Mouse (Mus musculus) midbrain, postnatal 0 days (tissue): Measurements from ENCODE around the gene Gm4340. TPM values are rescaled to one million over a fixed set of nuclear protein-coding genes. Genes with fewer than 3 reads are reported as not detected.
"Not testable (repeated sequence)": the region's sequence is repeated elsewhere in the genome, so short reads cannot be mapped to it uniquely, and the experiment has no call there.

Experiments
- ATAC-seq: fragments of 200-750 bp; cut with Nextera tagmentation; 2 replicates; pipeline ENCODE4 v1.8.0; 2017; ENCODE audit warnings: moderate number of reproducible peaks, mild to moderate bottlenecking, moderate TSS enrichment, moderate library complexity; ENCODE audit not compliant: low FRiP score
- DNase-seq: peaks from one replicate; pipeline ENCODE4 v3.0.0-alpha.2; 2015; ENCODE audit warnings: low spot score
- H3K27ac ChIP-seq: fragments of 300-500 bp; sonication (generic); 2 replicates; pipeline ENCODE4 v1.5.1; 2014; ENCODE audit warnings: low read depth, mild to moderate bottlenecking, low read length, mixed read lengths
- H3K27me3 ChIP-seq: fragments of 300-500 bp; sonication (generic); 2 replicates; pipeline ENCODE4 v1.6.1; 2014; ENCODE audit warnings: low read length, control low read depth, mixed read lengths; ENCODE audit not compliant: insufficient read depth
- H3K36me3 ChIP-seq: fragments of 300-500 bp; sonication (generic); 2 replicates; pipeline ENCODE4 v1.6.1; 2014; ENCODE audit warnings: low read length, control low read depth, mixed read lengths; ENCODE audit not compliant: insufficient read depth
- H3K4me1 ChIP-seq: fragments of 300-500 bp; sonication (generic); 2 replicates; pipeline ENCODE4 v1.6.1; 2014; ENCODE audit warnings: mild to moderate bottlenecking, control low read depth, antibody characterized with exemption, low read length, mixed read lengths; ENCODE audit not compliant: insufficient read depth
- H3K4me2 ChIP-seq: fragments of 300-500 bp; sonication (generic); 2 replicates; pipeline ENCODE4 v1.6.1; 2014; ENCODE audit warnings: low read depth, mild to moderate bottlenecking, low read length, mixed read lengths; ENCODE audit not compliant: poor library complexity, severe bottlenecking
- H3K4me3 ChIP-seq: fragments of 300-500 bp; sonication (generic); 2 replicates; pipeline ENCODE4 v1.5.1; 2014; ENCODE audit warnings: low read depth, mild to moderate bottlenecking, low read length, moderate library complexity
- H3K9ac ChIP-seq: fragments of 300-500 bp; sonication (generic); replicated peaks from 2 replicates; pipeline ENCODE4 v1.6.1; 2014; ENCODE audit warnings: mild to moderate bottlenecking, low read length, moderate library complexity, mixed read lengths; ENCODE audit not compliant: poor library complexity, severe bottlenecking
- H3K9me3 ChIP-seq: fragments of 300-500 bp; sonication (generic); 2 replicates; pipeline ENCODE4 v1.6.1; 2016; ENCODE audit warnings: low read length, control low read depth
- WGBS: fragments of 180-500 bp; shearing (Covaris S2); extraction: QIAGEN DNeasy Blood & Tissue Kit; methylation state at CpG from one replicate; pipeline ENCODE4 v1.1.7; 2014; 5-methylcytosine and 5-hydroxymethylcytosine counted together
- polyA plus RNA-seq: library from polyadenylated mRNA; unstranded; fragments of >200 nt; fragmentation: Nextera tagmentation; extraction: Ambion mirVana; gene quantifications from 2 replicates; pipeline ENCODE4 v1.2.1, GENCODE M21; 2015
- total RNA-seq: library from RNA; depleted of rRNA; stranded (reverse); fragments of >200 nt; gene quantifications from 2 replicates; pipeline ENCODE4 v1.2.3, GENCODE M21; 2014; rRNA removed

The Gm4340 gene
- not detected in 2 replicates for total RNA-seq
- polyA plus RNA-seq, result not detected in 2 replicates

DNA sequence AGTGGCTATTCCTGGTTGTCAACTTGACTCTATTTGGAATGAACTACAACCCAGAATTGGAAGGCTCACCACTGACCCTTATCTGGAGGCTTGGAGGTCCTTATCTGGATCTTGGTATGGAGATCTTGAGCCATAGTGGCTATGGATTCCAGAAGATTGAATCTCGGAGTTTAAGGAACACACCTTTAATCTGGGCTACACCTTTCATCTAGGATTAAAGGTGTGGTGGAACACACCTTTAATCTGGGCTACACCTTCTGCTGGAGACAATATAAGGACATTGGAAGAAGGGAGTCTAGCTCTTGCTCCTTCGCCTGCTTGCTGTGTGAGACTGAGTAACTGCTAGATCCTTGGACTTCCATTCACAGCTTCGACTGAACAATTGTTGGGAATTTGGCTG lies at the start of gene Gm4340:
Gm4340 (plus strand) TSS at position 301 of the 400 bp plus-strand sequence.
- WGBS, result no CpG with 5 or more reads among the region's 3 CpGs
- DNase-seq, H3K27me3 ChIP-seq, H3K27ac ChIP-seq, H3K4me3 ChIP-seq, ATAC-seq, H3K9me3 ChIP-seq, H3K4me1 ChIP-seq, H3K9ac ChIP-seq, H3K4me2 ChIP-seq, H3K36me3 ChIP-seq: not testable (repeated sequence)

DNA sequence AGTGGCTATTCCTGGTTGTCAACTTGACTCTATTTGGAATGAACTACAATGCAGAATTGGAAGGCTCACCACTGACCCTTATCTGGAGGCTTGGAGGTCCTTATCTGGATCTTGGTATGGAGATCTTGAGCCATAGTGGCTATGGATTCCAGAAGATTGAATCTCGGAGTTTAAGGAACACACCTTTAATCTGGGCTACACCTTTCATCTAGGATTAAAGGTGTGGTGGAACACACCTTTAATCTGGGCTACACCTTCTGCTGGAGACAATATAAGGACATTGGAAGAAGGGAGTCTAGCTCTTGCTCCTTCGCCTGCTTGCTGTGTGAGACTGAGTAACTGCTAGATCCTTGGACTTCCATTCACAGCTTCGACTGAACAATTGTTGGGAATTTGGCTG lies 42.6 kb upstream of the Gm4340 start, which contains the start of gene Gm6763:
Gm6763 (plus strand) TSS at position 301 of the 400 bp plus-strand sequence.
- not testable (repeated sequence) for H3K9ac ChIP-seq

DNA sequence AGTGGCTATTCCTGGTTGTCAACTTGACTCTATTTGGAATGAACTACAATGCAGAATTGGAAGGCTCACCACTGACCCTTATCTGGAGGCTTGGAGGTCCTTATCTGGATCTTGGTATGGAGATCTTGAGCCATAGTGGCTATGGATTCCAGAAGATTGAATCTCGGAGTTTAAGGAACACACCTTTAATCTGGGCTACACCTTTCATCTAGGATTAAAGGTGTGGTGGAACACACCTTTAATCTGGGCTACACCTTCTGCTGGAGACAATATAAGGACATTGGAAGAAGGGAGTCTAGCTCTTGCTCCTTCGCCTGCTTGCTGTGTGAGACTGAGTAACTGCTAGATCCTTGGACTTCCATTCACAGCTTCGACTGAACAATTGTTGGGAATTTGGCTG lies 34.1 kb upstream of the Gm4340 start, which contains the start of gene Gm8764:
Gm8764 (plus strand) TSS at position 301 of the 400 bp plus-strand sequence.
- not testable (repeated sequence) for H3K36me3 ChIP-seq, H3K4me1 ChIP-seq, H3K4me3 ChIP-seq, DNase-seq, H3K27me3 ChIP-seq, H3K9ac ChIP-seq, H3K27ac ChIP-seq, H3K9me3 ChIP-seq, H3K4me2 ChIP-seq, ATAC-seq
- no CpG with 5 or more reads among the region's 3 CpGs for WGBS

More for the DNA sequence above, 42.6 kb upstream of the Gm4340 start, which contains the start of gene Gm6763:
- no CpG with 5 or more reads among the region's 3 CpGs for WGBS
- H3K27ac ChIP-seq, H3K4me3 ChIP-seq, H3K36me3 ChIP-seq, H3K9me3 ChIP-seq, H3K27me3 ChIP-seq, H3K4me1 ChIP-seq, ATAC-seq, DNase-seq, H3K4me2 ChIP-seq: not testable (repeated sequence)

DNA sequence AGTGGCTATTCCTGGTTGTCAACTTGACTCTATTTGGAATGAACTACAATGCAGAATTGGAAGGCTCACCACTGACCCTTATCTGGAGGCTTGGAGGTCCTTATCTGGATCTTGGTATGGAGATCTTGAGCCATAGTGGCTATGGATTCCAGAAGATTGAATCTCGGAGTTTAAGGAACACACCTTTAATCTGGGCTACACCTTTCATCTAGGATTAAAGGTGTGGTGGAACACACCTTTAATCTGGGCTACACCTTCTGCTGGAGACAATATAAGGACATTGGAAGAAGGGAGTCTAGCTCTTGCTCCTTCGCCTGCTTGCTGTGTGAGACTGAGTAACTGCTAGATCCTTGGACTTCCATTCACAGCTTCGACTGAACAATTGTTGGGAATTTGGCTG lies 25.6 kb upstream of the Gm4340 start, which contains the start of gene Gm21304:
Gm21304 (plus strand) TSS at position 301 of the 400 bp plus-strand sequence.
- not testable (repeated sequence) for H3K4me3 ChIP-seq, H3K9me3 ChIP-seq, H3K27ac ChIP-seq, DNase-seq, H3K9ac ChIP-seq, H3K36me3 ChIP-seq, H3K27me3 ChIP-seq, H3K4me1 ChIP-seq, ATAC-seq, H3K4me2 ChIP-seq
- no CpG with 5 or more reads among the region's 3 CpGs for WGBS

DNA sequence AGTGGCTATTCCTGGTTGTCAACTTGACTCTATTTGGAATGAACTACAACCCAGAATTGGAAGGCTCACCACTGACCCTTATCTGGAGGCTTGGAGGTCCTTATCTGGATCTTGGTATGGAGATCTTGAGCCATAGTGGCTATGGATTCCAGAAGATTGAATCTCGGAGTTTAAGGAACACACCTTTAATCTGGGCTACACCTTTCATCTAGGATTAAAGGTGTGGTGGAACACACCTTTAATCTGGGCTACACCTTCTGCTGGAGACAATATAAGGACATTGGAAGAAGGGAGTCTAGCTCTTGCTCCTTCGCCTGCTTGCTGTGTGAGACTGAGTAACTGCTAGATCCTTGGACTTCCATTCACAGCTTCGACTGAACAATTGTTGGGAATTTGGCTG lies 17.1 kb upstream of the Gm4340 start, which contains the start of gene Gm21312:
Gm21312 (plus strand) TSS at position 301 of the 400 bp plus-strand sequence.
- not testable (repeated sequence) for H3K27ac ChIP-seq, ATAC-seq, H3K4me1 ChIP-seq, H3K36me3 ChIP-seq, H3K9ac ChIP-seq, DNase-seq, H3K9me3 ChIP-seq, H3K27me3 ChIP-seq, H3K4me2 ChIP-seq, H3K4me3 ChIP-seq
- WGBS, result no CpG with 5 or more reads among the region's 3 CpGs

DNA sequence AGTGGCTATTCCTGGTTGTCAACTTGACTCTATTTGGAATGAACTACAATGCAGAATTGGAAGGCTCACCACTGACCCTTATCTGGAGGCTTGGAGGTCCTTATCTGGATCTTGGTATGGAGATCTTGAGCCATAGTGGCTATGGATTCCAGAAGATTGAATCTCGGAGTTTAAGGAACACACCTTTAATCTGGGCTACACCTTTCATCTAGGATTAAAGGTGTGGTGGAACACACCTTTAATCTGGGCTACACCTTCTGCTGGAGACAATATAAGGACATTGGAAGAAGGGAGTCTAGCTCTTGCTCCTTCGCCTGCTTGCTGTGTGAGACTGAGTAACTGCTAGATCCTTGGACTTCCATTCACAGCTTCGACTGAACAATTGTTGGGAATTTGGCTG lies 8.6 kb upstream of the Gm4340 start, which contains the start of gene Gm20765:
Gm20765 (plus strand) TSS at position 301 of the 400 bp plus-strand sequence.
- H3K36me3 ChIP-seq, DNase-seq, H3K4me1 ChIP-seq, ATAC-seq, H3K27me3 ChIP-seq, H3K9me3 ChIP-seq, H3K4me3 ChIP-seq, H3K9ac ChIP-seq, H3K27ac ChIP-seq, H3K4me2 ChIP-seq: not testable (repeated sequence)
- no CpG with 5 or more reads among the region's 3 CpGs for WGBS
